Mouse (Mus musculus): Measurements from ENCODE around the gene Olfr808. TPM values are rescaled to one million over a fixed set of nuclear protein-coding genes. Genes with fewer than 3 reads are reported as not detected.

Gene Olfr808
- not detected in 2 replicates for polyA plus RNA-seq (2012; rRNA removed)

DNA sequence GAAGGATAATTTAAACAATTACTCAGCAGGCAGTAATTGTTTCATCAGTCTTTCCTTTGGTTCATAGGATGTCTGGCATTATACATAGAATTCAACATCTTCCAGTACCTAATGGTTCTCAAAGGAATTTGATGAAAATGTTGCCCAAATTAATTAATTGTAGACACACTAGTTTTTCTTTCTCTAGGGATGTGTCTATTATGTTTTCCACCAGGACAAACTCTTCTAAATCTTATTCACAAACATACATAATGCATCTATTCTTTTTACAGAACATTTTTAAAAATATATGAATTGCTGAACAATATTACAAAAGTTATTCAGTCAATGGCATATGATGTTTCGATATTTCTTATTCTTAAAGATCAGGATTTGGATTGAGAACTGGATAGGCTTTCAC is at the start of gene Olfr808:
Gene Olfr808, plus strand, starts transcription at position 301 of the 400 bp plus-strand sequence.
- no peaks in the 10 kb centered on the region for H3K27me3 ChIP-seq (ENCODE audit: control insufficient read depth, insufficient read depth, low read length)
- H3K4me1 ChIP-seq (replicated peaks; ENCODE audit: control insufficient read depth, insufficient read depth, low read length), result no peaks in the 10 kb centered on the region
- H3K4me3 ChIP-seq (ENCODE audit: control insufficient read depth, insufficient read depth, low read length), result no peak within 1 kb of the TSS
- no peak within 1 kb of the TSS for H3K27ac ChIP-seq (ENCODE audit: control insufficient read depth, insufficient read depth, low read length)
- H3K36me3 ChIP-seq (ENCODE audit: control insufficient read depth, insufficient read depth, low read length), result no peaks in the 10 kb centered on the region
- WGBS, result 94% methylated on average over 1 of the region's 1 CpGs
- no peak for DNase-seq
- no peak for TF ChIP-seq POLR2A (IDR thresholded peaks at IDR 0.05; ENCODE audit: control insufficient read depth, extremely low read depth, insufficient read depth, low read length, poor library complexity)
- TF ChIP-seq CTCF (IDR thresholded peaks at IDR 0.05; ENCODE audit: borderline replicate concordance, control insufficient read depth, extremely low read depth, insufficient read depth, low read length, poor library complexity), result no peak

- H3K36me3 ChIP-seq (ENCODE audit: control insufficient read depth, insufficient read depth, low read length), result no peaks in the 10 kb centered on the region
- TF ChIP-seq CTCF (IDR thresholded peaks at IDR 0.05; ENCODE audit: borderline replicate concordance, control insufficient read depth, extremely low read depth, insufficient read depth, low read length, poor library complexity), result no peak
- TF ChIP-seq POLR2A (IDR thresholded peaks at IDR 0.05; ENCODE audit: control insufficient read depth, extremely low read depth, insufficient read depth, low read length, poor library complexity), result no peak
- H3K4me3 ChIP-seq (ENCODE audit: control insufficient read depth, insufficient read depth, low read length), result no peak within 1 kb of the TSS
- no peak within 1 kb of the TSS for H3K27ac ChIP-seq (ENCODE audit: control insufficient read depth, insufficient read depth, low read length)
- no peak for DNase-seq
- H3K4me1 ChIP-seq (replicated peaks; ENCODE audit: control insufficient read depth, insufficient read depth, low read length), result no peaks in the 10 kb centered on the region
- WGBS, result 97% methylated on average over 2 of the region's 2 CpGs
- H3K27me3 ChIP-seq (ENCODE audit: control insufficient read depth, insufficient read depth, low read length), result no peaks in the 10 kb centered on the region
Measured at GRCm38 (mm10) chr10:129729275-129729674, 36.0 kb upstream of the Olfr808 start, which contains the start of gene Olfr805. Olfr805 (minus strand) TSS chr10:129729375.

- H3K27me3 ChIP-seq (ENCODE audit: control insufficient read depth, insufficient read depth, low read length), result no peaks in the 10 kb centered on the region
- H3K4me3 ChIP-seq (ENCODE audit: control insufficient read depth, insufficient read depth, low read length), result no peak within 1 kb of the TSS
- DNase-seq, result no peak
- H3K36me3 ChIP-seq (ENCODE audit: control insufficient read depth, insufficient read depth, low read length), result no peaks in the 10 kb centered on the region
- TF ChIP-seq CTCF (IDR thresholded peaks at IDR 0.05; ENCODE audit: borderline replicate concordance, control insufficient read depth, extremely low read depth, insufficient read depth, low read length, poor library complexity), result no peak
- TF ChIP-seq POLR2A (IDR thresholded peaks at IDR 0.05; ENCODE audit: control insufficient read depth, extremely low read depth, insufficient read depth, low read length, poor library complexity), result no peak
- no peak within 1 kb of the TSS for H3K27ac ChIP-seq (ENCODE audit: control insufficient read depth, insufficient read depth, low read length)
- H3K4me1 ChIP-seq (replicated peaks; ENCODE audit: control insufficient read depth, insufficient read depth, low read length), result no peaks in the 10 kb centered on the region
Measured at GRCm38 (mm10) chr10:129741821-129742220, 23.5 kb upstream of the Olfr808 start, which contains the start of gene Olfr806. Olfr806 (minus strand) TSS chr10:129741921.

DNA sequence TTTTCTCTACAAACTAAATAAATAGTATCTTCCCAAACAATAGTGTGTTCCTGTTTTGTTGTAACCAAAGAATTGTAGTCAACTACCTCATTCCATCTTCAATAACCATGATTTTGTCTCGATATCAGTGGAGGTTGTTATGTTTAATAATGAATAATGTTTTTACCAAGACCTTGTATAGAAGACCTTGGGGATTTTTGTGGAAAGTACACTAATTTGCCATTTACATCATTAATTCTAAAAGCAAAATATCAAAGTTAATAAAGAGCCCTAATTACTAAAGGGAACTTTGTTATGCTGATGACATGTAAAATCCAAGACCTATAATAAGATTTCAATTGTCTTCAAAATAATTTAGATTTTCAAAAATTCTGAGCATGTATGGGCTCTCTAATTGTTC is 7.6 kb upstream of the Olfr808 start, which contains the start of gene Olfr807:
Gene Olfr807, minus strand, starts transcription at position 101 of the 400 bp plus-strand sequence.
- no peak for TF ChIP-seq CTCF (IDR thresholded peaks at IDR 0.05; ENCODE audit: borderline replicate concordance, control insufficient read depth, extremely low read depth, insufficient read depth, low read length, poor library complexity)
- TF ChIP-seq POLR2A (IDR thresholded peaks at IDR 0.05; ENCODE audit: control insufficient read depth, extremely low read depth, insufficient read depth, low read length, poor library complexity), result no peak
- Histone ChIP-seq H3K4me3 (ENCODE audit: control insufficient read depth, insufficient read depth, low read length) (no peak within 1 kb of the TSS), H3K27ac (ENCODE audit: control insufficient read depth, insufficient read depth, low read length) (no peak within 1 kb of the TSS), H3K4me1 (replicated peaks; ENCODE audit: control insufficient read depth, insufficient read depth, low read length) (no peaks in the 10 kb centered on the region), H3K27me3 (ENCODE audit: control insufficient read depth, insufficient read depth, low read length) (no peaks in the 10 kb centered on the region), H3K36me3 (ENCODE audit: control insufficient read depth, insufficient read depth, low read length) (no peaks in the 10 kb centered on the region)
- WGBS, result 91% methylated on average over 1 of the region's 1 CpGs
- no peak for DNase-seq

DNA sequence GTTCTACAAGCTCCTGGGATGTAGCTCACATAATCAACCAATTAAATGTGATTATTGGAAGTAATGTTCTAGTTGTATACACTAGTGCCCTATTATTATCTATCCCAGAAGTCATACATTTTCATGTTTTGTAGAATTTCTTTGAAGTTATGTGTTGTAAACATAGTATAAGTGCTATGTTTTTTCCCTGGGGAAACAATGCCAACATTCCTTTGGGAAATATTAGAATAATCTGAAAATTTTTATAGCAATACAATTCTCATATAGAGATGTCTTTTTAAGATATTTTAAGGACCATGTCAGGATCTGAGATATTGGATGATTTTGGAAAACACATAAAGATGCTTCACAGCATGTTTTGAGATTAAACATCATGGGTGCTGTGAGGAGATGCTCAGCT is 9.1 kb downstream of the Olfr808 start, which contains the start of gene Olfr809:
Gene Olfr809, plus strand, starts transcription at position 301 of the 400 bp plus-strand sequence.
- H3K27me3 ChIP-seq (ENCODE audit: control insufficient read depth, insufficient read depth, low read length), result no peaks in the 10 kb centered on the region
- no peak within 1 kb of the TSS for H3K4me3 ChIP-seq (ENCODE audit: control insufficient read depth, insufficient read depth, low read length)

DNA sequence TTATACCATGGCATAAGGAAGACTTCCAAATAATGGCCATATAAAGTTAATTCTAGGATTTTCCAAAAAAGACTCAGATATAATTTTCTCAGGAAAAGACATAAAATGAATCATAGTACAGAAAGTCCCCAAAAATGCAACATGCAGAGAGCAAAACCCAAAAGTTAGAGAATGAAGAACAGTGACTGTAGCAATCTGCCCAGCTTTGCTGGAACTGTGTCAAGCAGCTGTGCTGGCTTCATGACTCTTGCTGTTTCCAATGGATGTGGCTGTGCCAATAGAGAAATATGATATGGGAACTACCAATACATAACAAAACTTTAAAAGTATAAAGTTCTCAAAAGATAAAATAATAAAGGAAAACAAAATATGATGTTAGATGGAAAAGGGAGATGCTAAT is 12.8 kb downstream of the Olfr808 start:
- Histone ChIP-seq H3K36me3 (ENCODE audit: control insufficient read depth, insufficient read depth, low read length) (no peaks in the 10 kb centered on the region), H3K27ac (ENCODE audit: control insufficient read depth, insufficient read depth, low read length) (no peak overlapping the region), H3K27me3 (ENCODE audit: control insufficient read depth, insufficient read depth, low read length) (no peaks in the 10 kb centered on the region), H3K4me1 (replicated peaks; ENCODE audit: control insufficient read depth, insufficient read depth, low read length) (no peaks in the 10 kb centered on the region), H3K4me3 (ENCODE audit: control insufficient read depth, insufficient read depth, low read length) (no peak overlapping the region)
- DNase-seq, result no peak
- TF ChIP-seq POLR2A (IDR thresholded peaks at IDR 0.05; ENCODE audit: control insufficient read depth, extremely low read depth, insufficient read depth, low read length, poor library complexity), result no peak
- no peak for TF ChIP-seq CTCF (IDR thresholded peaks at IDR 0.05; ENCODE audit: borderline replicate concordance, control insufficient read depth, extremely low read depth, insufficient read depth, low read length, poor library complexity)

More for the DNA sequence above, 9.1 kb downstream of the Olfr808 start, which contains the start of gene Olfr809:
- Histone ChIP-seq H3K36me3 (ENCODE audit: control insufficient read depth, insufficient read depth, low read length) (no peaks in the 10 kb centered on the region), H3K27ac (ENCODE audit: control insufficient read depth, insufficient read depth, low read length) (no peak within 1 kb of the TSS), H3K4me1 (replicated peaks; ENCODE audit: control insufficient read depth, insufficient read depth, low read length) (no peaks in the 10 kb centered on the region)
- TF ChIP-seq POLR2A (IDR thresholded peaks at IDR 0.05; ENCODE audit: control insufficient read depth, extremely low read depth, insufficient read depth, low read length, poor library complexity) (no peak), CTCF (IDR thresholded peaks at IDR 0.05; ENCODE audit: borderline replicate concordance, control insufficient read depth, extremely low read depth, insufficient read depth, low read length, poor library complexity) (no peak)
- DNase-seq, result no peak

- no peaks in the 10 kb centered on the region for H3K27me3 ChIP-seq (ENCODE audit: control insufficient read depth, insufficient read depth, low read length)
- H3K4me3 ChIP-seq (ENCODE audit: control insufficient read depth, insufficient read depth, low read length), result no peak within 1 kb of the TSS
- no peak within 1 kb of the TSS for H3K27ac ChIP-seq (ENCODE audit: control insufficient read depth, insufficient read depth, low read length)
- H3K4me1 ChIP-seq (replicated peaks; ENCODE audit: control insufficient read depth, insufficient read depth, low read length), result no peaks in the 10 kb centered on the region
- H3K36me3 ChIP-seq (ENCODE audit: control insufficient read depth, insufficient read depth, low read length), result no peaks in the 10 kb centered on the region
- TF ChIP-seq POLR2A (IDR thresholded peaks at IDR 0.05; ENCODE audit: control insufficient read depth, extremely low read depth, insufficient read depth, low read length, poor library complexity) (no peak), CTCF (IDR thresholded peaks at IDR 0.05; ENCODE audit: borderline replicate concordance, control insufficient read depth, extremely low read depth, insufficient read depth, low read length, poor library complexity) (no peak)
- no peak for DNase-seq
Measured at GRCm38 (mm10) chr10:129794817-129795216, 29.5 kb downstream of the Olfr808 start, which contains the start of gene Olfr810. Olfr810 (minus strand) TSS chr10:129794917.
